Mouse (Mus musculus) spleen, adult 12 weeks (tissue): ENCODE results near the gene Ccdc12.
A peak's percentile ranks its signal among the peaks of the same experiment; 100 is the strongest.

Source experiments
- DNase-seq: peaks from one replicate; pipeline ENCODE4 v3.0.0; 2022; ENCODE audit warnings: low spot score

Ccdc12 gene

DNA sequence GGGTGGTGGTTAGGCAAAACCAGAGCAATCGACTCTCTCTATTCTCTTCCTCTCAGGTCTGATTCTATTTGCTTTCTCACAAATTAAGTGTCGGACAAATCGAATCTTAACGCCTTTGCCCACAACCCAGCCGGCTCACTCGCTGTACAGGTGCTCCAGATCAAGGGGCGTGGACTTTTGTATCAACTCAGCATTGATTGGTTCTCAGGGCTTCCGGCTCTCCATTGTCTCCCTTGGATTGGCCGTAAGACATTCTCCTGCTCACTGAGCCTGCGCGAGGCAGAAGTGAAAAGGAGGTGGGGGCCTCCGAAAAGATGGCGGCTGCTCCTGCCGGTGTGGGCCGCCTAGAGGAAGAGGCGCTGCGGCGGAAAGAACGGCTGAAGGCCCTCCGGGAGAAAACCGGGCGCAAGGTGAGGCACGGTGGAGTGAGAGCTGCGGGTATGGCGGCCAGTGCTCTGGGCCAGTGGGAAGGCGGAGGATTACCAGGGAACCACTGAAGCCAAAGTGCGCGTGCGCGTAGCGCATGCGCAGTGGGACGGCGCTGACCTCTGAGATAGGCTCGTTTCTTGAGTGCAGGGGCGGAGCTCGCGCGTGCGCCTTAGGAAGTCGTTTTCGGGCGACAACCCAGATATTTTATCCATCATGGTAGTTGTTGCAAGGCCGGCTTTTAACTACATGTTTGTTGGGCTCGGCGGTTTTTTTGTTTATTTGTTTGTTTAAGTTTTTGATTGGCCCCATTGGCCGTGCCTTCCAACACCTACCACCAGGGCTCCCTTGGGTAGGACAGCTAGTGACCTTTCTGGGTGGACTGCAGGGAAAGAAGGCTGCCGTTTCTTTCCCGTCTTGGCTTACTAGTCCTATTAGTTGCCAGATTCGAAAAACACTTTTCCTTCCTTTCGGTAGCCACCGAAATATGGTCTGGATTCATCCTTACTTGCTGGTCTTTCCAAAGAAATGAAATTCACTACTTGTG is at the start of gene Ccdc12:
Gene Ccdc12 (plus strand): TSS at position 255 of the 973 bp plus-strand sequence.
- peak; percentile 96 for DNase-seq

- no peak for DNase-seq
Observed at GRCm38 (mm10) chr9:110611471-110611870, 44.8 kb upstream of the Ccdc12 start.

- DNase-seq: no peak
Observed at GRCm38 (mm10) chr9:110617081-110617480, 39.2 kb upstream of the Ccdc12 start.

- no peak for DNase-seq
Observed at GRCm38 (mm10) chr9:110620180-110620579, 36.1 kb upstream of the Ccdc12 start.

- DNase-seq: no peak
Observed at GRCm38 (mm10) chr9:110620685-110621084, 35.6 kb upstream of the Ccdc12 start.

GRCm38 (mm10) chr9:110622621-110623219 is 33.6 kb upstream of the Ccdc12 start:
- DNase-seq: no peak

DNA sequence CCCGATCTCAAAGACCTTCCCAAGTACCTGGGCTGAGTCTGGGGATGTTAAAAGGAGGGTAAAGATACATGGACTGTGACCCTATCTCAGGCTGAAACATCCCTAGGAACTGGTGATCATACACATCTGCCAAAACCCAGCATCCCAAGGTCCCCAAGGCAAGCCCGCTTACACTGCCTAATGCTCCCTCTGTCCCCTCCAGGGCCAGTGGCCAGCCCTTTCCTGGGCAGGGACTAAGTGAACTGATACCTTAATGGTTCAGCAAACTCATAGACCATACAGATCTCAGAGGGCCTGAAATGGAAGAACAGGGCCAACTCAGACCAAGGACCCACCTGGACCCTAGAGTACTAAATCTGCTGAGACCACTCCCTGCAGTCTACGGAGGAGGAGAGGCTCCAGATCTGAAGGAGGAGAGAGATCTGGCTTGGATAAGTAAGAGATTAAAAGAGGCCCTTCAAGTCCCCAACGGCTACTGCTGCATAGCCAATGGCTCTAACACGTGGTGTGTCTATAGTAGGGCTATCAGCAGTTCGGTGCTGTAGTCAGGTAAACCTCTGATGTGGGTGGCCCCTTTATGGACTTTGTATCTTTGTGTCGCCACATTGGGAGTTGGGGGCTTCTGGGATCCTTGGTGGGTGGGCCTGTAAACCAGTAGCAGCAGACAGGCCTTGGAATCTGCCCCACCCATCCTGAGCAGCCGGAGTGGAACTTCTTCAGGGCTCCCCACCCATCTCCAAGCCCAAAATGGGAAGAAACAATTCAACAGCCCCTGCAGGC is 32.7 kb upstream of the Ccdc12 start:
- DNase-seq: no peak

DNA sequence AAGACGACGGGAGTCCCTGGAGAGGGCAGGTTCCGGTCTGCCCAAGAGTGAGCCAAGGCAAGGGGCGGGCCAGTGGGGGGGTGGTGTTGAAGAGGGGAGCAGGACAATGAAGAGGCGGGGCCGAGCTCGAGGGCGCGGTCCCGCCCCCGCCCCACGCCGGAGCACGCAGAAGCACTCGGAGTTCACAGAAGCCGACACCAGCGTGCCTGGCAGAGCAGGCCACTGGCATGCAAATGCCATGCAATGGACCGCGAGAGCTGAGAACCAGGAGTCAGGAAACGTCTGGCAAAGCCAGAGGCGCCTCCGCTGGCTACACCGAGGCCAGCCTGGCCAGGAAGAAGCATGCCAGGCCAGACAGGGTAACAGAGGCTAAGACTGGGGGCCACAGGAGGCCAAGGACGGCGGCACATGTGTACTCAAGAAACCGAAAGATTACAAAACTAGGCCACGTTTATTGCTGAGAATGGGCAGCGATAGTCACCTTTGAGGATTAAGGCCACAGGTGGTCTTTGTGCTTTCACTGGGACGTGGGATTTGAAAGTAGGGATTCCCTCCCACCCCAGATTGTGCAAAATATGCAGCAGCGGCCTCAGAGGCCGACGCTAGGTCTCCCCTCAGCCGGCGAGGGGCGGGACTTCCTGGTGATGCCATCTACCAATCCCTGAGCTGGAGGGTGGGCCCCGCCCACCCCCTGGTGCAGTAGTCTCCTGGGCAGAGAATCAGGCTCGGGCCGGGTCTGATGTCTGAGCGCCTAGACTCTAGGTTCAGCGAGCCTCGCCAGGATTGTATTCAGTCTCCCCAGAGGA is 31.7 kb upstream of the Ccdc12 start, which contains the start of gene Nradd:
Gene Nradd (minus strand): TSS at position 92 of the 806 bp plus-strand sequence.
- peak; percentile 39 for DNase-seq

DNA sequence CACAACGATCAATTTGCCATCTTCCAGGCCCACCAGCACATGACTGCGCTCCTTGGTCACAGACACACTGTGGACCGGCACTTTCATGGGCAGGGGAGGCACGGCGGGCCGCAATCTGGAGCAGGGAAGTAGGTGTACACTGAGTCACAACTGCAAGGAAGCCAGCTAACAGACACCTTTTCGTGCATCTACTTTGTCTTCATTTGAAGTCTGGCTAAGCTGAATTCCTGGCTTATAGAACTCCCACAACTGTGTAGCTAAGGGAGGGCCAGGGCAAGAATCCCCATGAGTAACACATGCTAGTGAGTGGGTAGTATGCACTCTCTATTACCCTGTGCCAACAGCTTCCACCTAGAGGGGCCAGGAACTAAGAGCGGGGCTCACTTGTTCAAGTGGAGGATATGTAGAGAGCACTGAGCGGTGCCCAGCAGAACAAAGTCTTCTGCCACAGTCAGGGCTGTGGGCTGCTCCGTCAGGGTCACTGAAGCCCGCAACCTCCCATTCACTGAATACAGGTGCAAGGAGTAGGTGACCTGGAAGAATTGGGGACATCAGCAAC is 30.9 kb upstream of the Ccdc12 start:
- DNase-seq: no peak

DNA sequence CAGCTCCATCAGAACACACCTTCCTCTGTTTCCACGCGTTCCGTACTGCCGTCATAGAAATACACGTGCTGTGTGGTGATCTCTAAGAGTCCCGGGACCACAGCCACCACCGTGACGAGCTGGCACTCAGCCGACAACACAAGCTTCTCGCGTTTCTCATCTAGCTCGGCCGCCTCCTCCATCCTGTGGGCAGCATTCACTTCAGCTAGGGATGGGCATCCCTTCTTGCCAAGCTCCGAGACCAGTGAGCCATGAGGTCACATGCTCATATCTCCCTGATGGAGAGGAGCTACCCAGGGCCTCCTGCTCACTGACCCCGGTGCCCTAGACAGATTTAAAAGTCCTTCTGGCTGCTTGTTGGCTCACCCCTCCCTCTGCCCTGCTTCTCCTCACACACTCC is 26.1 kb upstream of the Ccdc12 start:
- no peak for DNase-seq

DNA sequence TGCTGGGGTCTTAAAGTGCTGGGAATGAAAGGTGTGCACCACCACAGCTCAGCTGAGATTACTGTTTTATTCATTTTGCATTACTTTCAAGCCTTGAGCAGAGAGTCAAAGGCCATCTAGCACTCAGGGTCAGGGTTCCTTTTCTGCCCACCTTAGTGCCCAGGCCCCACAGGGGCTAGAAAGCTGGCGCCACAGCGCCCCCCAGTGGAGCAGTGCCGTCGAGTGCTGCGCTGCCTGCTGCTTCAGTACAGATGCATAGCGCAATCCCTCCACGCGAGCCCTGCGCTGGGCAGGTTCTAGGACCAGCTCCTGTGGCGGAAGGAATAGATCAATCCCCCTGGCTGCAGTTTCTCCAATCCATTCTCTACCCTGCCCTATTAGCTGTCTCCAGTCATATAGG is 25.1 kb upstream of the Ccdc12 start:
- DNase-seq: no peak

DNA sequence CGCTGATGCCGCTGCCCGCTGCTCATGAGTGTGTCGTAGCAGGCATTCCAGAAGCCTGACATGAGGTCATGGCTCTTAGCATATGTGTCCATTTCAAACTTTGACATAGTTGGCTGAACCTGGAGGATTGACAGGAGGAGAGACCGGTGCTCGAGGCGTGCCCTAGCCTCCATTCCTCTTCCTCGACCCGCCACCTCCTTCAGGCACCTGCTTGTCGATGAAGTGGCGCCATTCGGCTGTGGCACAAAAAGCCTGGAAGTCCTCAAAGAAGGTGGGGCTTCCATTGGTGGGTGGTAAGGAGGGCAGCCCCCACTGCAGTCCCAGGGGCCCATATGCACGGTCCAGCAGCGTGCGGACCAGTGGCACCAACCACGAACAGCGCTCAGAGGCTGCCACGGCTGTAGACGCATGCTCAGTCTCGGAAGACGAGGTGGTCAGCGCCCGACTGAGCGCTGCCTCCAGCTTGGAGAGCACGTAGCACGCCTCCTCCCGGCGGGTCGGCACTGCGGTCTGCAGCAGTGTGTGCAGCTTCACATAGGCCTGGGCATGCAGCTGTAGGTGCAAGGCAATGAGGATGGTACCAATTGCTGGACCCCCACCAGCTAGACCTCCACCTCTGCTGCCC is 24.5 kb upstream of the Ccdc12 start:
- no peak for DNase-seq

DNA sequence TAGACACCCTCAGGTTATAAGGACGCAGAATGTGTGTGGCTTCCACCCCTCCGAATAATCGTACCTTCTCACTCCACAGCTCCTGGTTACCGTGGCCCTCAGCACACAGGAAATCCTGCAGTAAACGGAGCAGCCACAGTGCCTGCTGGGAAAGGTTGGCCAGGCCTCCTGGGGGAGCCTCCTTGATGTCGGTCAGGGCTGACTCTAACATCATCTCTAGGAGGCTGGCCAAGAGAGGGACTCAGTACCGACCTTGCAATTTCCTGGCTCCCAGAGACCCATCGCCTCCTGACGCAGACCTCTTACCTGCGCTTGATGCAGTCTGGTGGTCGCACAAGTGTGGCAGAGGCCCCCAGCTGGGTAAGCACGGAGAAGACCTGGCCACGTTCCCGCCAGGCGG is 23.6 kb upstream of the Ccdc12 start:
- DNase-seq: no peak

- DNase-seq: no peak
Observed at GRCm38 (mm10) chr9:110633882-110634281, 22.4 kb upstream of the Ccdc12 start.

DNA sequence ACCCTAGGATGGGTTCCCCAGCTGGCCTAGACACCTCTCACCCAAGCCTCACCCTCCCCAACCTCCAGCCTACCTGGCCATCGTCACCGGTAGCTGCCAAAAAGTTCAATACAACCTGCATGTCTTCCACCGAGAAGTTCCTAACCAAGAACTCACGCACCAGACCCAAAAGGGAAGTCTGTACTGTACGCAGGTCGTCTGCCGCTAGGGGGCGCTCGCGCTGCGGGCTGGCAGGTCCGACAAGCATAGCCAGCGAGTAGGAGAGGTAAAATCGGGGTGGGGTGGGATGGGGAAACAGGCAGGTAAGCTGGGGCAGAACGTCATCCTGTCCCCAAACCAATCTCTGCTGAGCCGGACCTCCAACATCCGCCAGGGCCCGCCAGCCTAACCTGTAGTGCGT is 21.1 kb upstream of the Ccdc12 start:
- DNase-seq: peak; percentile 71

DNA sequence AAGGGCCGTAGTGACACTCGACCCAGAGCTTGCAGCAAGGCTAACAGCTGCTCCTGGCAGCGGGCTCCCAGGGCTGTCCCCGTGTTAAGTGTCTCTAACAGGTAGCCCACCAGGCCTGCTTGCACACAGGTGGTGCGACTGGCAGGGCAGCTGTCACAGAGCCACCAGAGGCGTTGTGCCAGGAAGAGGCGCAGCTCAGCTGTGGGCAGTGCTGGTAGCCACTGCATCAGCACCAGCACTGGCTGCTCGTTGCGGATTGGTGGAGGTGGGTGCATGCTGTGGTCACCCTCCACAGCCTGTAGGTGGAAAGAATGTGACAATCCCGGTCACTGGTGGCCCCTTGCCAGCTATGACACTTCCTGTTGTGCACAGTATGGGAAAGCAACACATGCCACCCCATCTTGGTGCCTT is 17.7 kb upstream of the Ccdc12 start:
- no peak for DNase-seq

DNA sequence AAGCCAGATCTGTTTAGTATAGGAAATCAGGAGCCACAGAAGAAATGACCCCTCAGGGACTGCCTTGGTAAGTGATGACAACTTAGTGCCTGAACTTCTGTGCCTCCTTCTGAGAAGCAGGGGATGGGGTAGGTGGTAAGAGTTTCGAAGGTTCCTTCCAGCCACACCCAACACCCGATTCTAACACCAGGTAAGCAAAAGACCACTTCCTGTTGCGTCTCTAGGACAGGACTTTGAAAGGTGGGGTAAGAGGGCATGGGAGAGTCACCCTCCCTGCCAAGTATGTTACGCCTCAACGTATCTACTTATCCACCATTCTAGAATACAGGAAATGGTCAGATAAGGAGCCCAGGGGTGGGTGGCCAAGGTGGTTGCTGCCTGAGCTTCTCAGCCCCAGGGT is 15.3 kb upstream of the Ccdc12 start:
- DNase-seq: no peak

- DNase-seq: no peak
Observed at GRCm38 (mm10) chr9:110642812-110643524, 13.3 kb upstream of the Ccdc12 start.

- DNase-seq: no peak
Observed at GRCm38 (mm10) chr9:110643787-110644186, 12.5 kb upstream of the Ccdc12 start.

- DNase-seq: no peak
Observed at GRCm38 (mm10) chr9:110644295-110644694, 12.0 kb upstream of the Ccdc12 start.
